Mouse (Mus musculus): Measurements from ENCODE around the gene Kcnk6.

DNA sequence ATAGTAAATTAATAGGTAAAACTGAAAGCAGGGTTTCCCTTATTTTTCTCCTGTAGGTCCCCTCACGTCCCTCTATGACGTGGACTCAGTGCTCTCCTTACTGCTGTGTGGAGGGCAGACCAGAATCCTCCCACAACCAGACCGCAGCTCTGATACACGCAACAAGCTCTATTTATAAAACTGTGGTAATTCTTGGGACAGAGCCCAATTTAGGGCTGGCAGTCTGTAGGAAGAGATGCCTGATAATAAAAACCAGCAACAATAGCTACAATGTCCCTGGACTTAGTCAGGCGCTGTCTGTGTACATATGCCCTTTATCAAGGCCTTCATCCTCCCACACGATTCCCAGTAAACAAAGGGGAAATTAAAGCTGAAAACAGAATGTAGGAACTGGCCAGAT lies 1.4 kb upstream of the Kcnk6 start:
- TF ChIP-seq CTCF (IDR thresholded peaks at IDR 0.05; ENCODE audit: borderline replicate concordance, extremely low read depth, insufficient read depth, insufficient read length) = no peak
- no peak for TF ChIP-seq POLR2A (IDR thresholded peaks at IDR 0.05; ENCODE audit: borderline replicate concordance, extremely low read depth, insufficient read depth, insufficient read length, poor library complexity, severe bottlenecking)
